Comparison of ENCODE assay signal across 10 mouse cellular contexts in the genomic region with DNA sequence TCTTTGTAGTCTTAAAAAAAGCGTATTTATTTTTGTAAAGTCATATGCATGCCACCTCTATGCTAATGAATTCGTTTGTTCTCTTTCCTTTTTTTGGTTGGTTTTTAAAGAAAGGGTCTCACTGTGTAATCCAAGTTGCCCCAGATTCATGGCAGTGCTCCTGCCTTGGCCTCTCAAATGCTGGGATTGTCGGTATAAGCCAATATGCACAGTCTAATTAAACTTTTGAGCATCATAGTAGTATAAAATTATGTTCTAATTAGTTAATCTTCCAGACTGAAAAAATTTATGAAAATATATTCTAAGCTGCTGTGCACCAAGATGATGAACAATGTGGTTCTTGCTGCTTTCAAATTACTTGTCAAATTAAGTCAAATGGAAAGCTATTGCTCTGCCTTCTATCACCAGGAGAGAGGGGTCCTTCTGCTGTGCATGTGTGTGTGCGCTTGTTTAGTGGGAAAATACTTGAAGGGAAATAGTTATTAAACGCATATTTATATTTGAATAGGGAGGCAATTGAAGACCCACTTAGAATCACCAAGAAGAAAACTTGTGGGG. TPM values are rescaled to one million over a fixed set of nuclear protein-coding genes. Genes with fewer than 3 reads are reported as not detected.
DNase-seq lines count a peak whose midpoint lies in the region; ATAC-seq and TF ChIP-seq lines count a peak whose summit lies in the region.
"Had no signal": no experiment of that assay in that cellular context is flagged by ENCODE, and none has a peak within 500 bp of the region (broad histone marks: within the 10 kb centered on the region; RNA-seq: fewer than 3 reads in every experiment).

No protein-coding gene starts in this region.

- ATAC-seq in heart, embryonic 11.5 days (replicated peaks; ENCODE audit: insufficient number of reproducible peaks, low FRiP score, low TSS enrichment), result no peak
- no peak for ATAC-seq in midbrain, embryonic 15.5 days (replicated peaks)
- ATAC-seq in liver, postnatal 0 days, result no peak

- TF ChIP-seq EP300 in heart, adult 2 months (IDR thresholded peaks at IDR 0.05; ENCODE audit: insufficient read depth, low read depth, low read length), result no peak
- no peak for TF ChIP-seq EP300 in liver, postnatal 0 days (IDR thresholded peaks at IDR 0.05; ENCODE audit: low read depth)

- H3K27me3 ChIP-seq in heart, embryonic 11.5 days (ENCODE audit: control insufficient read depth, insufficient read depth, low read length), result 0 out of 2 replicates have a peak, but pooled peaks cover 6% of the 10 kb centered on the region
- H3K27me3 ChIP-seq in heart, adult 2 months (ENCODE audit: control insufficient read depth, insufficient read depth, low read length), result no peaks in the 10 kb centered on the region
- peaks cover 45% of the 10 kb centered on the region for H3K27me3 ChIP-seq in midbrain, embryonic 10.5 days (ENCODE audit: low read depth, poor library complexity, severe bottlenecking)
- peaks cover 6% of the 10 kb centered on the region for H3K27me3 ChIP-seq in midbrain, embryonic 15.5 days (replicated peaks)
- H3K27me3 ChIP-seq in liver, postnatal 0 days (ENCODE audit: insufficient read depth, low read length), result peaks cover 5% of the 10 kb centered on the region; the same call in 1 of the 2 replicates

- H3K4me2 ChIP-seq in heart, embryonic 11.5 days, result peak overlapping the region; percentile 60
- H3K4me2 ChIP-seq in midbrain, embryonic 15.5 days, result no peak overlapping the region; the same call in 1 of the 2 replicates
- peak overlapping the region; percentile 72 for H3K4me2 ChIP-seq in liver, postnatal 0 days (ENCODE audit: low read depth, low read length)

- intact Hi-C loops in heart, adult 2 months (cut with DNase I), result no loop called here

- no peak for TF ChIP-seq CTCF in heart, adult 2 months (IDR thresholded peaks at IDR 0.05)
- no peak for TF ChIP-seq CTCF in liver, postnatal 0 days (IDR thresholded peaks at IDR 0.05; ENCODE audit: low read depth)

- DNase-seq in heart, adult 2 months, result no peak
- DNase-seq in midbrain, embryonic 10.5 days (ENCODE audit: low spot score), result no peak
- DNase-seq in liver, postnatal 0 days, result no peak
- no peak for DNase-seq in right cerebral cortex, postnatal 14 days
- DNase-seq in thymus, postnatal 25 days, result no peak
- DNase-seq in adrenal gland, adult (ENCODE audit: inconsistent age in 2 of 2, low spot score in 1 of 2), result no peak
- DNase-seq: cerebellum, postnatal 10 days had no signal

- H3K9me3 ChIP-seq in heart, embryonic 11.5 days (replicated peaks; ENCODE audit: control insufficient read depth, low read length), result no peaks in the 10 kb centered on the region
- H3K9me3 ChIP-seq in midbrain, embryonic 10.5 days (replicated peaks), result no peaks in the 10 kb centered on the region
- no peaks in the 10 kb centered on the region for H3K9me3 ChIP-seq in midbrain, embryonic 15.5 days
- H3K9me3 ChIP-seq in liver, postnatal 0 days (ENCODE audit: low read length), result no peaks in the 10 kb centered on the region

- H3K27ac ChIP-seq in heart, embryonic 11.5 days (ENCODE audit: low read depth, low read length), result no peak overlapping the region
- no peak overlapping the region for H3K27ac ChIP-seq in heart, adult 2 months
- no peak overlapping the region for H3K27ac ChIP-seq in midbrain, embryonic 10.5 days (replicated peaks)
- H3K27ac ChIP-seq in midbrain, embryonic 15.5 days, result no peak overlapping the region
- no peak overlapping the region for H3K27ac ChIP-seq in liver, postnatal 0 days (ENCODE audit: low read depth)

- no peaks in the 10 kb centered on the region for H3K4me1 ChIP-seq in heart, embryonic 11.5 days (ENCODE audit: control insufficient read depth, insufficient read depth, low read length)
- no peaks in the 10 kb centered on the region for H3K4me1 ChIP-seq in heart, adult 2 months (ENCODE audit: control insufficient read depth, insufficient read depth, low read length)
- H3K4me1 ChIP-seq in midbrain, embryonic 10.5 days, result peaks cover 20% of the 10 kb centered on the region
- H3K4me1 ChIP-seq in midbrain, embryonic 15.5 days, result peaks cover 7% of the 10 kb centered on the region
- H3K4me1 ChIP-seq in liver, postnatal 0 days (ENCODE audit: insufficient read depth), result no peaks in the 10 kb centered on the region

- no peak for TF ChIP-seq POLR2A in heart, adult 2 months (IDR thresholded peaks at IDR 0.05; ENCODE audit: insufficient read depth, low read depth, low read length)

- H3K9ac ChIP-seq in heart, embryonic 11.5 days (ENCODE audit: low read depth, low read length), result no peak overlapping the region
- H3K9ac ChIP-seq in heart, adult 2 months (ENCODE audit: low read depth, low read length), result no peak overlapping the region
- no peak overlapping the region for H3K9ac ChIP-seq in midbrain, embryonic 15.5 days
- no peak overlapping the region for H3K9ac ChIP-seq in liver, postnatal 0 days (replicated peaks)

- 40% methylated on average over 5 of the region's 5 CpGs for WGBS in heart, embryonic 11.5 days (ENCODE audit: insufficient replicate concordance)
- WGBS in heart, adult 2 months, result 51% methylated on average over 5 of the region's 5 CpGs
- 47% methylated on average over 5 of the region's 5 CpGs for WGBS in midbrain, embryonic 10.5 days
- WGBS in midbrain, embryonic 15.5 days, result 30% methylated on average over 5 of the region's 5 CpGs
- 39% methylated on average over 5 of the region's 5 CpGs for WGBS in liver, postnatal 0 days (ENCODE audit: insufficient replicate concordance)

- no peaks in the 10 kb centered on the region for H3K79me2 ChIP-seq in heart, adult 2 months (replicated peaks; ENCODE audit: control insufficient read depth, insufficient read depth, low read length)

- H3K4me3 ChIP-seq in heart, embryonic 11.5 days (ENCODE audit: low read depth, low read length), result peak overlapping the region; percentile 42
- H3K4me3 ChIP-seq in heart, adult 2 months, result no peak overlapping the region
- peak overlapping the region; percentile 40 for H3K4me3 ChIP-seq in midbrain, embryonic 10.5 days
- H3K4me3 ChIP-seq in midbrain, embryonic 15.5 days, result no peak overlapping the region
- peak overlapping the region; percentile 38; the same call in 1 of the 2 replicates for H3K4me3 ChIP-seq in liver, postnatal 0 days (ENCODE audit: low read depth, low read length)

- no peaks in the 10 kb centered on the region for H3K36me3 ChIP-seq in heart, embryonic 11.5 days (ENCODE audit: control insufficient read depth, insufficient read depth, low read length)
- no peaks in the 10 kb centered on the region for H3K36me3 ChIP-seq in heart, adult 2 months (ENCODE audit: control insufficient read depth, insufficient read depth, low read length)
- no peaks in the 10 kb centered on the region for H3K36me3 ChIP-seq in midbrain, embryonic 10.5 days
- H3K36me3 ChIP-seq in midbrain, embryonic 15.5 days (replicated peaks), result no peaks in the 10 kb centered on the region
- no peaks in the 10 kb centered on the region for H3K36me3 ChIP-seq in liver, postnatal 0 days (replicated peaks; ENCODE audit: insufficient read depth, low read length)

RNA-seq across cellular contexts. Expression of gene Tigd4, which starts 2.4 kb away (rescaled TPM):
- not detected in 2 replicates for polyA plus RNA-seq in heart, embryonic 11.5 days (2014; fragmentation: Nextera tagmentation; extraction: Ambion mirVana)
- under 1 TPM in 1 of 2 experiments, not detected in 1; 0.08 TPM for total RNA-seq in heart, adult 2 months (2021)
- not detected in 2 replicates for polyA plus RNA-seq in heart, adult 2 months (2012; rRNA removed)
- not detected in 2 replicates for polyA plus RNA-seq in midbrain, embryonic 10.5 days (2016; fragmentation: Nextera tagmentation; extraction: Ambion mirVana)
- not detected in 2 replicates for polyA plus RNA-seq in midbrain, embryonic 15.5 days (2015; fragmentation: Nextera tagmentation; extraction: Ambion mirVana)
- polyA plus RNA-seq in liver, postnatal 0 days (2015; fragmentation: Nextera tagmentation; extraction: Ambion mirVana), result not detected in 2 replicates
- polyA plus RNA-seq: thymus, adult 2 months had no signal

RNA-seq across cellular contexts. Expression of gene Arfip1, which starts 13.3 kb away (rescaled TPM):
- 42.6 and 56.9 TPM in 2 replicates for polyA plus RNA-seq in heart, embryonic 11.5 days (2014; fragmentation: Nextera tagmentation; extraction: Ambion mirVana)
- 10 to 100 TPM; 14.8 TPM for total RNA-seq in heart, adult 2 months (2021)
- polyA plus RNA-seq in heart, adult 2 months (2012; rRNA removed), result 5.6 and 9.8 TPM in 2 replicates
- polyA plus RNA-seq in midbrain, embryonic 10.5 days (2016; fragmentation: Nextera tagmentation; extraction: Ambion mirVana), result 32.2 and 33.0 TPM in 2 replicates
- 21.5 and 22.2 TPM in 2 replicates for polyA plus RNA-seq in midbrain, embryonic 15.5 days (2015; fragmentation: Nextera tagmentation; extraction: Ambion mirVana)
- 13.2 and 15.1 TPM in 2 replicates for polyA plus RNA-seq in liver, postnatal 0 days (2015; fragmentation: Nextera tagmentation; extraction: Ambion mirVana)

Comparison
In these comparisons a context has a peak if more than half of its experiments do, and no peak if none do; other contexts are left out.
1. H3K4me3 ChIP-seq: peak in heart, embryonic 11.5 days (single experiment), midbrain, embryonic 10.5 days (single experiment) and liver, postnatal 0 days (single experiment); none in heart, adult 2 months (single experiment) and midbrain, embryonic 15.5 days (single experiment).